Mouse (Mus musculus): ENCODE results near the gene Slc8a2. TPM values are rescaled to one million over a fixed set of nuclear protein-coding genes. Genes with fewer than 3 reads are reported as not detected.
A peak's percentile ranks its signal among the peaks of the same experiment; 100 is the strongest.

Gene Slc8a2
- 0.96 and 1.1 TPM in 2 replicates for polyA plus RNA-seq (2015; fragmentation: Nextera tagmentation; extraction: Ambion mirVana)

GRCm38 (mm10) chr7:16129421-16129845, at the start of gene Slc8a2:
Gene Slc8a2 (plus strand): TSS chr7:16129826.
- no peaks in the 10 kb centered on the region for H3K9me3 ChIP-seq
- H3K9ac ChIP-seq, result peak within 1 kb of the TSS; percentile 85
- peak within 1 kb of the TSS; percentile 88 for H3K27ac ChIP-seq
- H3K4me1 ChIP-seq (replicated peaks), result peaks cover 53% of the 10 kb centered on the region
- H3K4me2 ChIP-seq, result peak within 1 kb of the TSS; percentile 76
- ATAC-seq (ENCODE audit: low FRiP score), result peak; percentile 87
- 4% methylated on average over 12 of the region's 12 CpGs for WGBS
- H3K36me3 ChIP-seq, result peaks cover 31% of the 10 kb centered on the region
- no peaks in the 10 kb centered on the region for H3K27me3 ChIP-seq
- H3K4me3 ChIP-seq, result peak within 1 kb of the TSS; percentile 61

DNA sequence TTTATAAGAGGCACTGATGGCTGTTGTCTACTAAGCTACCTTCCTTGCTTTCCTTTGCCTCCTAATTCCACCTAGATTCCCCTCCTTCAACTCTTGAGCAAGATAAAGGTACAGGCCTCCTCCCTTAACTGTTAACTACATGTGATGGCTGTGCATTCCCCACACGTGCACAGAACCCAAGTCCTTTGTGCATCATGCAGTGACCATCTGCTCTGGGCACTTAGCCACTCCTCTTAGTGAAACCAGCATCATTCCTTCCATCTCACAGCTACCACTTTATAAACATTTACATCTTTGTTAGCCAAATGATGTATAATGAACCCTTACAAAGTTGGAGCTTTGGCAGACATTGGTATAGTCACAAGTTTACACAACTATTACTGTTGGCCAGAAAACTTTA, 49.7 kb upstream of the Slc8a2 start:
- Histone ChIP-seq H3K27me3 (peaks cover 12% of the 10 kb centered on the region; the same call in 1 of the 2 replicates), H3K9ac (no peak overlapping the region), H3K9me3 (no peaks in the 10 kb centered on the region), H3K4me3 (no peak overlapping the region), H3K4me2 (no peak overlapping the region), H3K4me1 (replicated peaks) (no peaks in the 10 kb centered on the region), H3K27ac (no peak overlapping the region), H3K36me3 (no peaks in the 10 kb centered on the region)
- 63% methylated on average over 1 of the region's 1 CpGs for WGBS
- ATAC-seq (ENCODE audit: low FRiP score), result no peak

- 67% methylated on average over 4 of the region's 4 CpGs for WGBS
- Histone ChIP-seq H3K4me2 (no peak overlapping the region), H3K9ac (no peak overlapping the region), H3K27ac (no peak overlapping the region), H3K4me1 (replicated peaks) (no peaks in the 10 kb centered on the region), H3K27me3 (peaks cover 12% of the 10 kb centered on the region; the same call in 1 of the 2 replicates), H3K36me3 (no peaks in the 10 kb centered on the region), H3K4me3 (no peak overlapping the region), H3K9me3 (no peaks in the 10 kb centered on the region)
- ATAC-seq (ENCODE audit: low FRiP score), result no peak
Observed at GRCm38 (mm10) chr7:16080581-16080980, 49.0 kb upstream of the Slc8a2 start.

GRCm38 (mm10) chr7:16083361-16083760, 46.3 kb upstream of the Slc8a2 start:
- WGBS, result 65% methylated on average over 4 of the region's 4 CpGs
- Histone ChIP-seq H3K4me1 (replicated peaks) (no peaks in the 10 kb centered on the region), H3K9me3 (no peaks in the 10 kb centered on the region), H3K27ac (no peak overlapping the region), H3K9ac (no peak overlapping the region), H3K27me3 (peaks cover 8% of the 10 kb centered on the region; the same call in 1 of the 2 replicates), H3K36me3 (no peaks in the 10 kb centered on the region), H3K4me2 (no peak overlapping the region), H3K4me3 (no peak overlapping the region)
- ATAC-seq (ENCODE audit: low FRiP score), result no peak

DNA sequence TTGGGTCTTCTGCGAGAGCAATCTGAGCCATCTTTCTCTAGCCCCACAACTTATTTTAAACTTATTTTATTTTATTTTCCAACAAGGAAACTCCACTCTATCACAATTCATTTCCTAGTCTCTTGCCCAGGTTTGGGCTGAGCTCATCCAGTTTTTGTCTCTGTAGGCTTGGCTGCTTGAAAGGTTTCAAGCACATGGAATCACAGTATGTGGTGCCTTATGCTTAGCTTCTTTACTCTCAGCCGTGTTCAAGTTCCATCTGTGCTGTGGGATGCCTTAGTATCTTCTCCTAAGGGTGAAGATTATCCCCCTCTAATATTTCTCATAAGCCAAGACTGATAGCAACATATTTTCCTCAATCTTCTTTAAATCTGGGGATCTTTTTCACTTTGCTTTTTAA, 42.0 kb upstream of the Slc8a2 start:
- H3K9me3 ChIP-seq, result no peaks in the 10 kb centered on the region
- H3K27me3 ChIP-seq, result peaks cover 21% of the 10 kb centered on the region; the same call in 1 of the 2 replicates
- H3K4me1 ChIP-seq (replicated peaks), result no peaks in the 10 kb centered on the region
- 79% methylated on average over 2 of the region's 2 CpGs for WGBS
- H3K4me3 ChIP-seq, result no peak overlapping the region
- no peak overlapping the region for H3K9ac ChIP-seq
- H3K4me2 ChIP-seq, result no peak overlapping the region
- H3K27ac ChIP-seq, result no peak overlapping the region
- no peak for ATAC-seq (ENCODE audit: low FRiP score)
- H3K36me3 ChIP-seq, result no peaks in the 10 kb centered on the region

- ATAC-seq (ENCODE audit: low FRiP score), result no peak
- no peaks in the 10 kb centered on the region for H3K36me3 ChIP-seq
- 76% methylated on average over 3 of the region's 3 CpGs for WGBS
Observed at GRCm38 (mm10) chr7:16094592-16094991, 35.0 kb upstream of the Slc8a2 start.

DNA sequence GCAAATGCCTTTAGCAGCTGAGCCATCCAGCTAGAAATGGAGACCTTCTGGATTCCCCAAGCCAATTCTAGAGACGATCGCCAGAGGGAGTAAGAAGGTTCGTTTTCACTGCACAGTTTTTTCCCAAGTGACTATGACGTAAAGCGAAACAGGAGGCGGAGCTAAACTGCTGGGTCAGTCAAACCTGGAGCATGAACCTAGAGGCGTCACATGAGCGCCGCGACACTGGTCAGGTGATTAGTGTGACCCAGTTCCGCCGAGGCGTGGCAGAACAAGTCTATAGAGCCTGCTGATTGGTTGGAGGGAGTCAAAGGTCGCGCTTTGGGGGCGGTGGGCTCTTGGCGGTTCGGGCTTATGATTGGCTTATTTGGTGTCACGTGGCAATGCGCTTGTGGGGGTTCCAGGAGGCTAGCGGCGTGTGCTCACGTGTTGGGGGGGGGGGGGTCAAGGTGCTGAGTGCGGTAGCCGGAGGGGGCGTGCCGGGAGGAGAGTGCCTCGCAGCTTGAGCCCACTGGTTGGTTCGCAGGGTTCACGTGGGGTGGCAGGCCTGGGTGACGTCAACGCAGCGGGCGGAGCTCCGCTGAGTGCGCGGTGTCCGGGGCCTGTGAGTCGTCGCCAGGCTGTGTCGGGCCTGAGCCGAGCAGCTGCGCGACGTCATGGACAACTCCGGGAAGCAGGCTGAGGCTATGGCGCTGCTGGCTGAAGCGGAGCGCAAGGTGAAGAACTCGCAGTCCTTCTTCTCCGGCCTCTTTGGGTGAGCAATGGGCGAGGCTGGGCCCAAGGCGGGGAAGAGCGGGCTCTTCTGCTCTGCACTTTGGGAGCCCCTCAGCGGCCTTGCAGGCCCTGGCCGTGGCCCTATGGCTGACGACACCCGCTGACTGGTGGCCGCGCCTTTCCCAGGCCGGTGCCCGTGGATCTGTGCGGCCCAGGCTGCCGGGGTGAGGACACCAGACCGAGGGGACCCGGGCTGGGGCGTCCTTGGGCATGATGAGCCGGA, 31.3 kb upstream of the Slc8a2 start, which contains the start of gene Napa:
TSS of gene Napa (plus strand) at position 438 of the 997 bp plus-strand sequence.
- H3K4me1 ChIP-seq (replicated peaks), result peaks cover 50% of the 10 kb centered on the region
- under 1% methylated on average over 59 of the region's 68 CpGs for WGBS

More at GRCm38 (mm10) chr7:16094592-16094991, 35.0 kb upstream of the Slc8a2 start:
- Histone ChIP-seq H3K4me1 (replicated peaks) (peaks cover 13% of the 10 kb centered on the region), H3K27me3 (peaks cover 48% of the 10 kb centered on the region), H3K27ac (no peak overlapping the region), H3K4me3 (no peak overlapping the region), H3K4me2 (no peak overlapping the region), H3K9me3 (no peaks in the 10 kb centered on the region), H3K9ac (0 out of 2 replicates have a peak overlapping the region, but pooled peaks have one; percentile 6)

DNA sequence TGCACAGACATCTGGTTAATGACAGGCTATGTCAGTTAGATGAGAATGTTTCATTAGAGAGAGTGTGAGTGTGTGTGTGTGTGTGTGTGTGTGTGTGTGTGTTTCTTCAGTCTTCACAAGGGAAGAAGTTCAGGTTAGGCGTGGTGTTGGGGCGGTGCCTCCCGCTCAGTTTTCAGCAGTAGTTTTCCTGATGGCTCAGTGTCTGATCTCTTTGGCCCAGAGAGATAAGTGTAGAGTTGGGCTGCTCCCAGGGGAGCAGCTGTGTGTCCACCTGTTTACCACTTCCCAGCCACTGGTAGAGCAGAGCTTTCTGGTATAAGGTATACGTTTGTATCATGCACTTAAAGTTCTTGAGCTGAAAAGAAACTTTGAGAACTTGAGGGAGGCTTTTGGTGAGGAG, 29.7 kb upstream of the Slc8a2 start:
- Histone ChIP-seq H3K4me2 (peak overlapping the region; percentile 95), H3K4me3 (peak overlapping the region; percentile 97; the same call in 1 of the 2 replicates), H3K27me3 (peaks cover 15% of the 10 kb centered on the region), H3K36me3 (peaks cover 20% of the 10 kb centered on the region; the same call in 1 of the 2 replicates), H3K27ac (no peak overlapping the region), H3K9me3 (no peaks in the 10 kb centered on the region), H3K4me1 (replicated peaks) (peaks cover 66% of the 10 kb centered on the region), H3K9ac (peak overlapping the region; percentile 98)
- 83% methylated on average over 4 of the region's 4 CpGs for WGBS
- no peak for ATAC-seq (ENCODE audit: low FRiP score)

More for the DNA sequence above, 31.3 kb upstream of the Slc8a2 start, which contains the start of gene Napa:
- Histone ChIP-seq H3K9me3 (no peaks in the 10 kb centered on the region), H3K4me2 (peak within 1 kb of the TSS; percentile 95), H3K9ac (peak within 1 kb of the TSS; percentile 98), H3K27me3 (peaks cover 29% of the 10 kb centered on the region), H3K27ac (peak within 1 kb of the TSS; percentile 93), H3K4me3 (peak within 1 kb of the TSS; percentile 97), H3K36me3 (peaks cover 16% of the 10 kb centered on the region; the same call in 1 of the 2 replicates)
- peak; percentile 98 for ATAC-seq (ENCODE audit: low FRiP score)

DNA sequence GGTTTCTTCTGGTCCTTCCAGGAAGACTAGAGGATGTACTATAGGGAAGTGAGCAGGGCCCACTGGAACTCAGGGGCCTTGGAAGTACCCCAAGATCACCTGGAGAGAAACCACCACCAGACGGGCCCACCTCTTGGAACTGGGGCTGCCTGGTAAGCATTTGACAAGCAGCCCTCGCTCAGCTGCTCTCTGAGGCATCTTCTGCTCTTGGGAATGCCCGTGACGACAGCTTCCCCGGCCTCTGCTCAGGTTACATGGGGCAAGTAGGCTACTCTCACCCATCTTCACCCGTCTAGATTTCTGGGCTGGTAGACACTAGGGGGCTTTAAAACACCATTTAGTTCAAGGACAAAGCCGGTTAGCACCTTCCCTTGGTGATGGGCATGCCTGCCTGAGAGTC, 28.5 kb upstream of the Slc8a2 start:
- Histone ChIP-seq H3K9ac (peak overlapping the region; percentile 20; the same call in 1 of the 2 replicates), H3K4me3 (no peak overlapping the region), H3K27me3 (0 out of 2 replicates have a peak, but pooled peaks cover 6% of the 10 kb centered on the region), H3K4me1 (replicated peaks) (peaks cover 73% of the 10 kb centered on the region), H3K27ac (no peak overlapping the region), H3K4me2 (no peak overlapping the region), H3K36me3 (peaks cover 26% of the 10 kb centered on the region), H3K9me3 (no peaks in the 10 kb centered on the region)
- ATAC-seq (ENCODE audit: low FRiP score), result no peak
- 82% methylated on average over 7 of the region's 7 CpGs for WGBS

GRCm38 (mm10) chr7:16101726-16102475, 27.7 kb upstream of the Slc8a2 start:
- H3K9me3 ChIP-seq, result no peaks in the 10 kb centered on the region
- H3K4me1 ChIP-seq (replicated peaks), result peaks cover 73% of the 10 kb centered on the region
- no peak for ATAC-seq (ENCODE audit: low FRiP score)
- WGBS, result 73% methylated on average over 15 of the region's 15 CpGs
- no peak overlapping the region for H3K4me2 ChIP-seq
- H3K27ac ChIP-seq, result no peak overlapping the region
- H3K27me3 ChIP-seq, result no peaks in the 10 kb centered on the region
- H3K36me3 ChIP-seq, result peaks cover 26% of the 10 kb centered on the region
- no peak overlapping the region for H3K4me3 ChIP-seq
- H3K9ac ChIP-seq, result 0 out of 2 replicates have a peak overlapping the region, but pooled peaks have one; percentile 40

DNA sequence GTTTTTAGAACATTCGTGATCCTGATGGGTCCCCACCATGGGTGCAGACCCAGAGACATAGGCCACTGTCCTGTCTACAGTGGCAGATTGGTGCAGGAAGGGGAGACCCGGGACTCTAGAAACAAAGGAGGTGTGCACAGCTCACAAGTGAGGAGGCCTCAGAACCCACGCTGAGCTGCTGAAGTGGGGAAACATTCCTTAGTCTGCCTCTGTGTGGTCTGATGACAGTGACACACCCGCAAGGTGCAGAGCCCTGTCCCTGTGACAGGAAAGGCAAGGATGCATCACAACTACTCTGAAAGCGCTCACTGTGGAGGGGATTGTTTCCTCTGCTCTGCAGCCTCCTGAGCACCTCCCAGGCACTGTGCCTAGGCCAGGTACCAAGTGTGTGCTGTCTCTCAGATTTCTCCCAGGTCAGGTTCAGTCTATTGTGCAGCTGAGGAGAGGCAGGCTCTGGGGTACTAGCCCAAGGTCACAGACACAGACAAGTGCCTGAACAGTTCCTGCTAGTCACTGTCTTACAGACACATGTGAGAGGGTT, 26.9 kb upstream of the Slc8a2 start:
- Histone ChIP-seq H3K4me2 (no peak overlapping the region), H3K27me3 (no peaks in the 10 kb centered on the region), H3K4me3 (no peak overlapping the region), H3K27ac (peak overlapping the region; percentile 79), H3K9ac (peak overlapping the region; percentile 59), H3K4me1 (replicated peaks) (peaks cover 70% of the 10 kb centered on the region), H3K9me3 (no peaks in the 10 kb centered on the region), H3K36me3 (peaks cover 33% of the 10 kb centered on the region)
- no peak for ATAC-seq (ENCODE audit: low FRiP score)
- WGBS, result 87% methylated on average over 5 of the region's 5 CpGs

All from hindbrain, embryonic 13.5 days (tissue).